Mouse (Mus musculus): ENCODE data around the gene Scgb2b3.

Scgb2b3 gene

GRCm38 (mm10) chr7:31362022-31362560 is at the start of gene Scgb2b3:
Gene Scgb2b3, minus strand, starts transcription at chr7:31362072.
- DNase-seq, result no peak

- DNase-seq, result no peak
Measured at GRCm38 (mm10) chr7:31375292-31375691, 13.4 kb upstream of the Scgb2b3 start, which contains the start of gene Scgb1b3. Gene Scgb1b3, plus strand, starts transcription at chr7:31375592.

Measured in right cerebral cortex, postnatal 25 days (tissue).